Mouse (Mus musculus) 3T3-L1 (cell line): ENCODE data around the gene Slc2a13.

Source experiments
- DNase-seq: peaks from one replicate; pipeline ENCODE4 v3.0.0-alpha.2; 2015; ENCODE audit warnings: low read depth, low spot score

Gene Slc2a13

GRCm38 (mm10) chr15:91377105-91377504 is 196.0 kb downstream of the Slc2a13 start:
- DNase-seq: no peak

- DNase-seq: no peak
Measured at GRCm38 (mm10) chr15:91374441-91374840, 198.6 kb downstream of the Slc2a13 start.

GRCm38 (mm10) chr15:91373203-91373584 is 199.9 kb downstream of the Slc2a13 start:
- no peak for DNase-seq

- no peak for DNase-seq
Measured at GRCm38 (mm10) chr15:91372464-91373202, 200.4 kb downstream of the Slc2a13 start.

GRCm38 (mm10) chr15:91371859-91372394 is 201.1 kb downstream of the Slc2a13 start:
- no peak for DNase-seq

GRCm38 (mm10) chr15:91369736-91370449 is 203.2 kb downstream of the Slc2a13 start:
- DNase-seq: no peak

GRCm38 (mm10) chr15:91360495-91360894 is 212.6 kb downstream of the Slc2a13 start:
- no peak for DNase-seq

- no peak for DNase-seq
Measured at GRCm38 (mm10) chr15:91351006-91351405, 222.1 kb downstream of the Slc2a13 start.

- peak; percentile 4 for DNase-seq
Measured at GRCm38 (mm10) chr15:91338350-91338749, 234.7 kb downstream of the Slc2a13 start.

GRCm38 (mm10) chr15:91334416-91334900 is 238.6 kb downstream of the Slc2a13 start:
- DNase-seq: no peak

GRCm38 (mm10) chr15:91327748-91328147 is 245.3 kb downstream of the Slc2a13 start:
- no peak for DNase-seq

- no peak for DNase-seq
Measured at GRCm38 (mm10) chr15:91327023-91327422, 246.0 kb downstream of the Slc2a13 start.

- peak; percentile 39 for DNase-seq
Measured at GRCm38 (mm10) chr15:91319376-91319775, 253.7 kb downstream of the Slc2a13 start.

- no peak for DNase-seq
Measured at GRCm38 (mm10) chr15:91316964-91317363, 256.1 kb downstream of the Slc2a13 start.

GRCm38 (mm10) chr15:91314402-91315318 is 258.4 kb downstream of the Slc2a13 start:
- no peak for DNase-seq

- DNase-seq: peak; percentile 84
Measured at GRCm38 (mm10) chr15:91304296-91304852, 268.7 kb downstream of the Slc2a13 start.

GRCm38 (mm10) chr15:91301366-91301765 is 271.7 kb downstream of the Slc2a13 start:
- DNase-seq: peak; percentile 90

GRCm38 (mm10) chr15:91299319-91299835 is 273.7 kb downstream of the Slc2a13 start:
- no peak for DNase-seq

GRCm38 (mm10) chr15:91283418-91283817 is 289.6 kb downstream of the Slc2a13 start:
- no peak for DNase-seq

- DNase-seq: no peak
Measured at GRCm38 (mm10) chr15:91282822-91283221, 290.2 kb downstream of the Slc2a13 start.

- no peak for DNase-seq
Measured at GRCm38 (mm10) chr15:91281521-91281920, 291.5 kb downstream of the Slc2a13 start.
